Mouse (Mus musculus): ENCODE results near the gene Gne. TPM values are rescaled to one million over a fixed set of nuclear protein-coding genes. Genes with fewer than 3 reads are reported as not detected.

Gne gene
- polyA plus RNA-seq (2017; shearing (Covaris generic)) = 48.6 TPM

DNA sequence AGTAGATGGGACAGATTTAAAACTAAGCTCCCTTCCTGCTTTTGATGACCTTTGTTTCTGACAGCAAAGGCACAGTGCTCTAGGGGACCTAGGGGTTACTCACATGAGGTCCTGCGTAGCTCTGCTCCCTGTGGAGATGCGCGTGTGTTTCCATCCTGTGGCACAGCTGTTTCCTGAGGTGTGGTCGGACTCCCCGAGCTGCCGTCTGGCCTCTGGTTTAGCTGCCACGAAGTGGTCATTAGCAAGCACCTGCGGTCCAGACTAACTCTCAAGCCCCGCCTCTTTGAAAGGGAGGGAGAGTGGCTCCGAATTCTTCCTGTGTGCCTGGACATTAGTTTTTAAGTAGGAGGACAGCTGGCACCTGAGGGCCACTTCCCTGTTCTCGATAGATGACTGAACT is at the start of gene Gne:
Gene Gne, minus strand, starts transcription at position 233 of the 400 bp plus-strand sequence.

DNA sequence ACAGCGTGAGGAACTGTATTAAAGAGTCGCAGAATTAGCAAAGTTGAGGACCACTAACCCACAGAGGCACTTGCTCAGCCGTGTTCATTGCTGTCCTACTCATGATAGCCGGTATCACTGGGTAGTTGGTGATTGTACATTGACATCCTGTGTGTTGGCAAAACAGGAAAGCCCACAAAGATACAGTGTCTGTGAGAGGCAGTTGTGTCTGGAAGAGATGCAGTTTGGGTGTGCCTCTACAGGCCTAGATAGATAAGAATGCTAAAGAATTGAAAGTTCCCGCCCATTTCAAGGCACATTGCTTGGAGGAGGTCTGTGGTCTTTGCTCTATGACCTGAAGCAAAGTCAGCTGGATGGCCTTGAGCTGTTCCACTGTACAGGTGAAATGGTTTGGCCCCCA is 79.9 kb downstream of the Gne start, which contains the start of gene Clta:
Gene Clta, plus strand, starts transcription at position 327 of the 400 bp plus-strand sequence.

Other genes with a start within 250 kb of the Gne start
- gene Olfr157, start 244.0 kb downstream of the Gne start, polyA plus RNA-seq (2017; shearing (Covaris generic)) = 0.12 TPM
- gene Olfr155, start 232.6 kb downstream of the Gne start, polyA plus RNA-seq (2017; shearing (Covaris generic)) = not detected
- gene Reck, start 208.6 kb downstream of the Gne start, polyA plus RNA-seq (2017; shearing (Covaris generic)) = 4.2 TPM
- gene Glipr2, start 126.8 kb downstream of the Gne start, polyA plus RNA-seq (2017; shearing (Covaris generic)) = 234 TPM
- gene Ccin, start 100.7 kb downstream of the Gne start, polyA plus RNA-seq (2017; shearing (Covaris generic)) = not detected
- 112 TPM for gene Clta, start 79.7 kb downstream of the Gne start, polyA plus RNA-seq (2017; shearing (Covaris generic))
- 44.9 TPM for gene Rnf38, start 149.6 kb upstream of the Gne start, polyA plus RNA-seq (2017; shearing (Covaris generic))
- 7.3 TPM for gene Melk, start 216.7 kb upstream of the Gne start, polyA plus RNA-seq (2017; shearing (Covaris generic))